Mouse (Mus musculus): ENCODE data around the gene Slit3. TPM values are rescaled to one million over a fixed set of nuclear protein-coding genes. Genes with fewer than 3 reads are reported as not detected.
A peak's percentile ranks its signal among the peaks of the same experiment; 100 is the strongest.

The Slit3 gene
- polyA plus RNA-seq, 1 experiment from 2014 or later = 0.03 TPM

DNA sequence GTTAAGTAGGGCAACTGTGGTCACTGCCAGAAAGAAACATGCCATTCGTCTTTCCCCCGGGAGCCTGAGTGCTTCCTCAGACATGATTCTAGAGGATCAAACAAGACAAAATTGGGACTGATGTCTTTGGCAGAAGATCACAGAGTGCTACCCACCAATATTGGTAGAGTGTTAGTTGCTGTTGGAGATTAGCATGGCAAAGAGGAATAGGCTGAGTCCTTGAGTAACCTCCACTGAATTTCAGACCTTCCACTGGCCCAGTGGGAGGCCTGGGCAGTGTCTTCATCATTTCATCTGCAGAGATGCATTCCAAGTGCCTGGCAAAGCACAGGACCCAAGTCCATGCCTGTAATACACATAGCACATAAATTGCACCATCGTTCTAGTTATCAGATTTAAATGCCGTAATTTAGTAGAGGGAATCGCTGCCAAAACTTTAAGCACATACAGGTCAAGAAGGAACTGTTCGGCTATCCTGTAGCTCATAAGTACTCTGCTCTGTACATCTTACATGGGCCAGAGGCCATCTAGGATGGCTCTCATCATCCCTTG is 77.6 kb downstream of the Slit3 start:
- CTCF ChIA-PET = no interaction called here
- in situ Hi-C loops (cut with MboI; ENCODE audit: low pct_unique_long_range_greater_than_20kb) = no loop called here

DNA sequence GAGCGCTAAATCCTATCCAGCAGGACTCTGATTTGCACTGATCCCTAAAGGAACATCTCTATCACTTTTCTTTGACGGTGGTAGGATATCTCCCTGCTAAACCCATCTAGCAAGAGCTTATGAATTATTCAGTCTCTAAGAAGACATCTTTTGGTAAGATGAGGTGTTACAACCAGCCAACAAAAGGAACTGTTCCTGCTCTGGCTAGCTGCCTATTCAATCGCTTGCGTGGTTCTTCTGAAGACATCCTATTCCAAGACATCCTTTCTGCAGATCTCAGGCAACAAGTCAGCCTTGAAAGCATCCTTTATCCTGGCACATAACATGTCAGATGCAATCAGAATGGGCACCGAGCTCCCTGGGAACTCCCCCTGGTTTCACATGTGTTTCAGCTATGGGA is 81.3 kb downstream of the Slit3 start:
- H3K27me3 ChIP-seq = peaks cover 7% of the 10 kb centered on the region
- DNase-seq (ENCODE audit: low read depth, low spot score) (no peak), ATAC-seq (no peak)
- ChIA-PET CTCF (no interaction called here), POLR2A (no interaction called here)
- in situ Hi-C loops (cut with MboI; ENCODE audit: low pct_unique_long_range_greater_than_20kb) = no loop called here
- TF ChIP-seq CTCF (IDR thresholded peaks at IDR 0.05) = no peak

More for the DNA sequence above, 77.6 kb downstream of the Slit3 start:
- ATAC-seq = no peak
- no peak for DNase-seq (ENCODE audit: low read depth, low spot score)
- POLR2A ChIA-PET = no interaction called here
- no peak for TF ChIP-seq CTCF (IDR thresholded peaks at IDR 0.05)
- H3K27me3 ChIP-seq = peaks cover 7% of the 10 kb centered on the region

DNA sequence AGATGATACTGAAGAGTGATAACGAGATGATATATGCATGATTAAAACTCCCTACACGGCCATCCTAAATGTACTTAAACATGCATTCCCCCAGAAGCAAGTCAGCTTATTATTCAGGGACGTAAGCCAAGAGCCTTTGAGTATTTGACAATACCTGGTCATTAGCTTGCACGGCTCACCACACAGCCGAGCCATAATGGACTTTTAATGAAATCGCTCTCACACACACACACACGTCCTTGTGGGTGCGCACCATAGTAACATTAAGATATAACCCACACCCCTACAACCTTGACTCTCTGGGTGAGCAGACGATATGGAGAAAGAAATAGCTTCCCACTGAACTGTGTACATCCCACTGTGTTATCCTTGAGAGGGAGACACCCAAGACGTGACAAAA is 82.6 kb downstream of the Slit3 start:
- ATAC-seq (no peak), DNase-seq (ENCODE audit: low read depth, low spot score) (no peak)
- in situ Hi-C loops (cut with MboI; ENCODE audit: low pct_unique_long_range_greater_than_20kb) = no loop called here
- ChIA-PET CTCF (no interaction called here), POLR2A (no interaction called here)
- no peak for TF ChIP-seq CTCF (IDR thresholded peaks at IDR 0.05)
- H3K27me3 ChIP-seq = peaks cover 14% of the 10 kb centered on the region

DNA sequence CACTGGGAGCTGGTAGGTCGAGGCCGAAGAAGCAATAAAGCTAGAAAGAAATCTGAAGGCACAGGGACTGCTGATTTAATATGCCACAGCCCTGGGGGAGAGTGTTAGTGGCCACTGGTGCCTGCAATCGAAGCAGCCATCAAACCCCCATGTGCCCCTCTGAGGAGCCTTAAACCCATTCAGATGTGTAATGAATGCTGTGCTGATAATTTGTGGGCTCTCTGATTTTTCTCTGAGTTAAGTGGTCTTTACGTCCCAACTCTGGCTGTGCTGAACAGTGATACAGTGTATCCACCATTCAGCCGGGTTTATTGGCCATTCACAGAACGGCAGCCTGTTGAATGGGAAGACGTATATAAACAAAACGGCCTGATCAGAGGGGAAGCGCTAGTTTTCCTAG is 83.1 kb downstream of the Slit3 start:
- no peak for TF ChIP-seq CTCF (IDR thresholded peaks at IDR 0.05)
- DNase-seq (ENCODE audit: low read depth, low spot score) (no peak), ATAC-seq (no peak)
- POLR2A ChIA-PET = no interaction called here
- in situ Hi-C loops (cut with MboI; ENCODE audit: low pct_unique_long_range_greater_than_20kb) = no loop called here
- peaks cover 14% of the 10 kb centered on the region for H3K27me3 ChIP-seq
- CTCF ChIA-PET = no interaction called here

DNA sequence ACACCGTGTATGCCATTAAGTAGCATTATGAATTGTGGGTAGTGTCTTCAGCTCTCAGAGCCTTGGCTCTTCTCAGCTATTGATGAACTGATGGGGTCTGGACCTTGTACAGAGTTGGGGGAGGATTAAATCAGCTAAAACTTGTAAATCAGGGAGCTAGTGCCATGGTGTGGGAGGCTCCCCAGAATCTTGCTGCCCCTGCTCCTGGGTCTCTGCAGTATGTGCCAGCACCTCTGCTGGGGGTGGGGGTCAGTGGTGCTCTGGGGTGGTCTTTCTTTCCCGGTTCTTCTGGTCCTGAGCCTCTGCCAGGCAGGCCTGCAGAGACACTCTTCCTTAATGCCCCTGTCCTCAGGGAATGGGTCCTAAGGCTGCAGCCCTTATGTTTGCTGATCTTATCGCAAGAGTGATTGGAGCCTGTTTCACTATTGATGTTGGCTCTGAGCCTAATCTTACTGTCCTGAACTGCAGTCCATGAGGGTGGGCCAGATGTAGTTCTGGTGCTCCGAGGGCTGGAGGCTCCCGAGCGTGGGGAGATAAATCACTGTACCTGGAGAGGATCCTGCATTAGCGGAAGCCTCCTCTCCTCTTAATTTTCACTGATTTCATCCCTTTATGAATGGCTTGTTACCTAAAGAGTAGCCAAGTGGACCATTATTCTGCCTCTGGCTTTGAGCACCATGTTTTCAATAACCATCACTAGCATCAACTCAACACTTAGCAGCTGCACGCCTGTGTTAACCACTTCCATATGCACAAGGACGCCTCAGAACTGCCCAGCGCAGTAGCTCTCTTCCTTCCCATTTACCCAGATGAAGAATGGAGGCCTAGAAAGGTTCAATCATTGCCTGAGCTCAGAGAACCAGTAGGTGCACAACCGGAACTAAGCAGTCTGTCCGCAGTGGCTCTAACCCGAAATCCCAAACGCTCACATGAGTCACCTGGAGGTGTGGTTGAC is 90.0 kb downstream of the Slit3 start:
- ATAC-seq (no peak), DNase-seq (ENCODE audit: low read depth, low spot score) (no peak)
- in situ Hi-C loops (cut with MboI; ENCODE audit: low pct_unique_long_range_greater_than_20kb) = no loop called here
- ChIA-PET CTCF (interaction anchor here (1.3 kb wide), 1 partner anchor 12 kb away, joined by 3 read pairs; no protein-coding TSS in a partner anchor), POLR2A (no interaction called here)
- no peak for TF ChIP-seq CTCF (IDR thresholded peaks at IDR 0.05)
- H3K27me3 ChIP-seq = peaks cover 7% of the 10 kb centered on the region

DNA sequence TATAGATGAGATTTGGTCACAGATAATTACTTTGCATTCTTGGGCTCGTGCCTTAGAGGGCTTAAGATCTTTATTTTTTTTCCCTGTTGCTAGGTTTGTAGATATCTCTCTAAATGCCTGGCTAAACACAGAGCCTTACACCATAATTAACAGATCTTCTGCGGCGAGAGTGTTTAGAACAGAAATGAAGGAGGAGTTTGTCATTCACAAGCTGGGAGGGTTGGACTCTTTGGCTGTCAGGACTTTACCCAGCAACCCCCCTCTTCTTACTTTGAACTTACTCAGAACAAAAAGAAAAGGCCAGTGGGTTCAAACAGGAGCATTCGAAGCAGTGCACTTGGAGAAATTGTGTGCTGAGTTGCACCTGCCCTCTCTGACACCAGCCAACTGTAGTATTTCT is 103.0 kb downstream of the Slit3 start:
- POLR2A ChIA-PET = no interaction called here
- ATAC-seq = peak; percentile 54
- DNase-seq (ENCODE audit: low read depth, low spot score) = peak; percentile 24
- TF ChIP-seq CTCF (IDR thresholded peaks at IDR 0.05) = no peak
- CTCF ChIA-PET = no interaction called here
- H3K27me3 ChIP-seq = peaks cover 3% of the 10 kb centered on the region
- in situ Hi-C loops (cut with MboI; ENCODE audit: low pct_unique_long_range_greater_than_20kb) = no loop called here

DNA sequence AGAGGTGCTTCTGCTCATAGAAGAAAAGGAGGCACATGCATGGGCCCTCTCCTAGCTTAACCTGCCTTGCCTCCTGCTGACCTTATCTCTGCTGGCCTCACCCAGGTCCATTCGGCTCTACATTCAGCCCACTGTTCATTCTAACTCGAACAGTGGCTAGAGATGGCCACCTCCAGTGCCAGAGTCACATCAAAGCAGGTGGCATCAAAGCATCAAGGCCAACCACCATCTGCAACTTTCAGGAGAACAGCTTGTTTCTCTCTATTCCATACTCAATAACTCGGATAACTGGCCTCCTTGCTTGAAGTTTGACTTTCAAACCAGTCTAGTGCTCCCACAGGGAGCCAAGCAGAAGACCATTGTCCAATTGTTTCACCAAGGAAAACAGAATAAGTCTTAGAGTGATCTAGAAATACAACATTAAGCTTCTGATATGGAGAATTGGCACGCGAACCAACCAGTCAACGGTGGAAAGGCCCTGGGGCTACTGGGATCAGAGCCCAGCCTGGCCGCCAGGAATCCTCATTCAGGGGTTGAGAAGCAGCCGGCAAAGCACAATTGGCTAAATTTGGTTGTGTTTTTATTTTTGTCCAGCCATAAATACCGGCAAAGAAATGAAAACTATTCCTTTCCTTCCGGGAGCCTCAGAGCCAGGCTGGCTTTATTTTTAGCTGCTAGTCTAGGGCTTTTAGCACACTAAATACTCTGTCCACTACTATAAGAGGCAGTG is 110.5 kb downstream of the Slit3 start:
- in situ Hi-C loops (cut with MboI; ENCODE audit: low pct_unique_long_range_greater_than_20kb) = no loop called here
- no peak for TF ChIP-seq CTCF (IDR thresholded peaks at IDR 0.05)
- POLR2A ChIA-PET = no interaction called here
- DNase-seq (ENCODE audit: low read depth, low spot score) = peak; percentile 17
- CTCF ChIA-PET = no interaction called here
- H3K27me3 ChIP-seq = peaks cover 3% of the 10 kb centered on the region
- ATAC-seq = peak; percentile 57

DNA sequence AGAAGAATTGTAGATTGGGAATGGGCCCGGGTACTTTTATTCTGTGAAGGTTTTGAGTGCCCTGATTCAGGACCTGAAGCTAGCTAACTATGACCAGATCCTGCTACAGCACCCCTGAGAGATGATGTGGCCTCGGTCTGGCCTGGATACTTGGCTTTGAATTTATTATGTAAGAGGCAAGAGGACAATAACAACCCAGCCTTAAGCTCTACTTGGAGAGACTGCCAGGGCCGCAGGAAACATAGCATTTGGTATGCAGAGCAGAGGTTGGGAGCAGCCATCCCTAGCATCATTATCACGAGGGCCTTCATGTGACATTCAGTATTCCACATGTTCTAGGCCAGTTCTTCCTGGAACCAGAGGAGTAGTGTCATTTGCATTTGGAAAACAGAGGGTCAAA is 111.3 kb downstream of the Slit3 start:
- ChIA-PET CTCF (no interaction called here), POLR2A (no interaction called here)
- no peak for TF ChIP-seq CTCF (IDR thresholded peaks at IDR 0.05)
- ATAC-seq (no peak), DNase-seq (ENCODE audit: low read depth, low spot score) (no peak)
- H3K27me3 ChIP-seq = peaks cover 3% of the 10 kb centered on the region
- in situ Hi-C loops (cut with MboI; ENCODE audit: low pct_unique_long_range_greater_than_20kb) = no loop called here

DNA sequence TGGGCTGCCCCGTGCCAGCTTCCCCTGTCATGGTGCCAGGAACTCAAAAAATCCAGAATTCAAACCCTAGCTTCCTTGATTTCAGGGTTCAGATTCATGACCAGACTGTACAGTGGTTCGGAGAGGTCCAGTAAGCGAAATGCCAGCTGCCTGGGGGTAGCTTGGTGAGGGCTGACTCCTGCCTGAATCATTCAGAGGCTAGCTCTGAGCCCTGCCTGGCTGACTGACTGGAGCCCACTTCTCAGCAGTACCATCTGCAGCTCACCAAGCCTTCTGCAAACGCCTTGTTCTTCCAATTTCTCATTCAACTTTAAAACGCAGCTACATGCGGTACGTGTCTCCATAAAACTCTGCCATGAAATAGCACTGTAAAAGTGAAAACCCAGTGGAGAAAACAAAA is 120.4 kb downstream of the Slit3 start:
- DNase-seq (ENCODE audit: low read depth, low spot score) (no peak), ATAC-seq (no peak)
- no peaks in the 10 kb centered on the region for H3K27me3 ChIP-seq
- ChIA-PET CTCF (no interaction called here), POLR2A (no interaction called here)
- in situ Hi-C loops (cut with MboI; ENCODE audit: low pct_unique_long_range_greater_than_20kb) = no loop called here
- TF ChIP-seq CTCF (IDR thresholded peaks at IDR 0.05) = no peak

DNA sequence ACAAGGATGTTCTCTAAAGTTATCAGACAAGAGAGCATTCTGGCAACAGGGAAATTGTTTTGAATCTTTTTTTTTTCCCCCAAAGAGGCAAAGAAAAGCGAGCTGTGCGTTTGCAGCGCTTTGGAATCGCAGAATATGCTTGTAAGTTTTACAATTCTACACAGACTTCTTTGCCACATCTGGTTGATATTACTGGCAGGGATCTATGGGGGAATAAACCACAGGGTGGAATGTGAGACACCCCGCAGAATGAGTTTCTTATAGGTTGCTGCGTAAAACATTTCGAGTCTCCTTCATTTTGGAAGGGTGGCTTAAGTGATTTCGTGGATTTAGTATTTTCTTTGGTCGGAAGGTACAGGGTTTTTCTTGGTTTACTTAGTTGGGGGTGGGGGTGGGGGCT is 122.6 kb downstream of the Slit3 start:
- no peak for ATAC-seq
- DNase-seq (ENCODE audit: low read depth, low spot score) = no peak
- no peak for TF ChIP-seq CTCF (IDR thresholded peaks at IDR 0.05)
- ChIA-PET CTCF (no interaction called here), POLR2A (no interaction called here)
- in situ Hi-C loops (cut with MboI; ENCODE audit: low pct_unique_long_range_greater_than_20kb) = no loop called here
- no peaks in the 10 kb centered on the region for H3K27me3 ChIP-seq

DNA sequence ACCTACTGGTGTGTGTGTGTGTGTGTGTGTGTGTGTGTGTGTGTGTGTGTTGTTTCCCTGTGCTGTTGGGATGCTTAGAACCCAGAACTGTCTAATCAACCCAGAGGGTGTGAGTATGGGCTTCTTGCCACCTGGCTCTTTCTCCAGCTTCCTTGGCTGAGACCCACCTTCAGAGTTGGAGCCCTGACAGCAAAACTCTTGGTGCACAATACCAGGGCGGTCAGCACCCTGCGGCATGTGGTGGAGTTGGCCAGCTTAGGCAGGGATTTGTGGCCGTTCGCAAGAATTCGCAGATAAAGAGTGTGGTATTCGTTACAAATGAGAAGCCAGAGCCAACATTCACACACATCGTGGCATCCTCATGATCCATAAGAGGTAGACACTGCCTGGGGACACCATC is 123.5 kb downstream of the Slit3 start:
- DNase-seq (ENCODE audit: low read depth, low spot score) = no peak
- CTCF ChIA-PET = no interaction called here
- in situ Hi-C loops (cut with MboI; ENCODE audit: low pct_unique_long_range_greater_than_20kb) = no loop called here
- ATAC-seq = no peak
- peaks cover under 1% of the 10 kb centered on the region for H3K27me3 ChIP-seq
- POLR2A ChIA-PET = no interaction called here
- no peak for TF ChIP-seq CTCF (IDR thresholded peaks at IDR 0.05)

Measured in Patski (cell line).